Mouse (Mus musculus): ENCODE data around the gene Map9.
"Not testable (repeated sequence)": the region's sequence is repeated elsewhere in the genome, so short reads cannot be mapped to it uniquely, and the experiment has no call there.

The Map9 gene

DNA sequence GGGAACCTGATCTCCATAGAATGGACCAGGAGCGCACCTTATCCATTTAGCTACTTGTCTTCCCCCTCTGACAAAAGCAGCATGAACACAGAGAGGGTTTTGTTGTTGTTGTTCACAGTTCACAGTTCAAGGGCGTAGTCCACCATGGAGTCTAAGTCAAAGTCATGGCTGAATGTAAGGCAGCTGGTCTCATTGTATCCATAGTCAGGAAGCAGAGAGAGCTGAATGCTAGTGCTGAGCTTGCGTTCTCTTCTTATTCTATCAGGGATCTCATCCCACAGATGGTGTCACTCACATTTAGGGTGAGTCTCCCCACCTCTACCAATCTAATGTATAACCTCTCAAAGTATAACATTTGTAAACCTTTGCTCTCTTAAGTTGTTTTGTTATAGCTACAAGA, 60.1 kb downstream of the Map9 start:
- no peak for DNase-seq

DNA sequence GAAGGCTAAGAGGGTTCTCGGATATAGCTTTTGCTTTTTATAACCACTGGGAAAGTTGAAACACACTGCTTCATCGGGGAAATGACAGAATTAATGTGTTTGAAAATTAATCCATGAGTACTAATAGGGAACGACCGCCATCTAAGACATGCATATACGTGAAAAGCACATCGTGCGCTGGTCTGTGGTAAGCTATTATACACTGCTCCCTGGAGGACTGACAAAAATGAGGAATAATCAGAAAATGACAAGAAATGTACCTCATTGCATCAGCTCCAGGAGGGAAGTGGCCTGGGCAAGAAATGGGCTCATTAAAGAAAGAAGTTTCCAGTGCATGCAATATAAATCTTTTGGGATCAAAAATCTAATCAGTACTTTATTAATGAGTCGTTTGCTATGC, 77.5 kb downstream of the Map9 start:
- DNase-seq, result no peak

DNA sequence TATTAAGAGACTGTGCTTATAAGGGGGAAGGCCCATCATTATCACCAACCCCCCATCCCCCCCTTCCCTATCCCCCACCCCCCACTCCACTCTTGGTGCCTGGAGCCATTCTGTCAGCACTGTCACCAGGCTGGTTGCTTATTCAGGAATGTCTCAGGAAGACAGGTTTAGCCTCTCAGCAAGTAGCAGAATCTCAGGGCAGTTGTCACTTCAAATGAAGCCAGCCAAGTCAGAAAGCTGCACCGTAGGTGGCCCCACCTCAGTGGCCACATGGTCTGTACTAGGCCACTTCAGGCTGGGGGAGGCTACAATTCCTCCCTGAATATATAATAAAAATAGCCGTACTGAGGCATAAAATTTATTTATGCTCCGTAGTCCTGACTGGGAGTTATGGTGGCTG, 83.1 kb downstream of the Map9 start:
- no peak for DNase-seq

DNA sequence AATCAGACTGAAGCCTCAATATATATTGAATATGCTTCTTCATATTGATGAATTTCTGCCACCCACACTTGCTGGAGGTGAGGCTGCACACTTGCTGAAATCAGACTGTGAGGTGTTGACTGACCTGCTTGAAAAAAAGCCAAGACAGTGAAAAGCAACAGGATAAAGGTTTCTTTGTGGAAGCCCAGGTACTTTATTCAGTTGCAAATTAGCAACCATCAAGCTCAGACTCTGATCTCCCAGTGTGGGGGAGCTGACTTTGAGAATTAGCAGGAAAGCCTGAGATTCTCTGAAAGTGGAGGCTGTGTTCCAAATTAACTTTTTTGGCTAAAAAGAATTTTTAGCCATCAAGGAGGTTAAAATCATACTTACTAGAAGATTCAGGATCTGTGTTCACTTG, 83.8 kb downstream of the Map9 start:
- DNase-seq, result not testable (repeated sequence)
